Mouse (Mus musculus) left cerebral cortex, adult 9 months (tissue): ENCODE data around the gene Arpc5l.

Source experiments
- DNase-seq, 2 experiments: peaks; one replicate each; pipeline ENCODE4 v3.0.0; 2022; ENCODE audit warnings: low spot score in 2 of 2

The Arpc5l gene

GRCm38 (mm10) chr2:39004880-39005435 lies at the start of gene Arpc5l:
TSS of gene Arpc5l (plus strand) at chr2:39005348.
- DNase-seq, result peak; percentile 81 to 90

- no peak for DNase-seq
Measured at GRCm38 (mm10) chr2:38956062-38956461, 49.1 kb upstream of the Arpc5l start.

- no peak for DNase-seq
Measured at GRCm38 (mm10) chr2:38957671-38958223, 47.4 kb upstream of the Arpc5l start.

- DNase-seq, result no peak
Measured at GRCm38 (mm10) chr2:38964198-38964597, 41.0 kb upstream of the Arpc5l start.

GRCm38 (mm10) chr2:38969650-38970049 lies 35.5 kb upstream of the Arpc5l start:
- no peak for DNase-seq

- DNase-seq, result no peak
Measured at GRCm38 (mm10) chr2:38970057-38970456, 35.1 kb upstream of the Arpc5l start.

- DNase-seq, result no peak
Measured at GRCm38 (mm10) chr2:38973223-38973622, 31.9 kb upstream of the Arpc5l start.

- no peak for DNase-seq
Measured at GRCm38 (mm10) chr2:38973701-38974100, 31.4 kb upstream of the Arpc5l start.

GRCm38 (mm10) chr2:38974171-38974570 lies 31.0 kb upstream of the Arpc5l start:
- DNase-seq, result no peak

- no peak for DNase-seq
Measured at GRCm38 (mm10) chr2:38975181-38975580, 30.0 kb upstream of the Arpc5l start.

- DNase-seq, result no peak
Measured at GRCm38 (mm10) chr2:38975941-38976805, 29.0 kb upstream of the Arpc5l start.

- no peak for DNase-seq
Measured at GRCm38 (mm10) chr2:38977837-38978236, 27.3 kb upstream of the Arpc5l start.

- DNase-seq, result no peak
Measured at GRCm38 (mm10) chr2:38983456-38983855, 21.7 kb upstream of the Arpc5l start.

GRCm38 (mm10) chr2:38986580-38986979 lies 18.6 kb upstream of the Arpc5l start:
- no peak for DNase-seq

GRCm38 (mm10) chr2:38987371-38987770 lies 17.8 kb upstream of the Arpc5l start:
- no peak for DNase-seq

GRCm38 (mm10) chr2:38987803-38988510 lies 17.2 kb upstream of the Arpc5l start:
- no peak for DNase-seq

- DNase-seq, result no peak
Measured at GRCm38 (mm10) chr2:38988929-38989328, 16.2 kb upstream of the Arpc5l start.

- DNase-seq, result no peak
Measured at GRCm38 (mm10) chr2:38992004-38992403, 13.1 kb upstream of the Arpc5l start.

- no peak for DNase-seq
Measured at GRCm38 (mm10) chr2:38992452-38992851, 12.7 kb upstream of the Arpc5l start.

GRCm38 (mm10) chr2:38997386-38998374 lies 7.5 kb upstream of the Arpc5l start, which contains the start of gene Wdr38:
TSS of gene Wdr38 (plus strand) at chr2:38997476.
- peak; percentile 84 to 92 for DNase-seq

- no peak for DNase-seq
Measured at GRCm38 (mm10) chr2:38999381-38999780, 5.8 kb upstream of the Arpc5l start.
